Mouse (Mus musculus) kidney, adult 18-20 months (tissue): ENCODE measurements at regions not wholly inside any gene's neighbourhood (a gene's known extent, or its start where the extent isn't known, plus 50 kb on each side); places are given as distances from the start of the nearest gene placed in this dataset.

Source experiments
- DNase-seq: peaks from one replicate; pipeline ENCODE4 v3.0.0; 2021

DNA sequence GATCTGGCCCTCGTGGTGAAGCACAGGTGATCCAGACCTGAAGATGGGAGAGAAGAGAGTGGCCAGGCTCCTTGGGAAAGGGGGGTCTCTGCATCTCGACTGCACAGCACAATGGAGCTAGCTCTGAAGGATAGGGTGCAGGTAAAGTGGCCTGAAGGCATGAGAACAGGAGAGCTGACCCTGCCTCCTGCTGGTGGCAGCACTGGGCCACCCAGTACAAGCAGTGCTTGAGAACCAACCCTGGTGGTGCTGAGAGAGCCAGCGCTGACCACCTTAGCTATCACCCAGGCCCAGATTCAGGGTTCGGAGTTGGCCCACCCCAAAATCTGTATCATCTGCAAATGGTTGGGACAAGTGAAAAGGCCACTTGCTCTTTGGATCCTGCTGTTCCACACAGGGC, 66.2 kb downstream of the A730009L09Rik start:
- DNase-seq = no peak

- no peak for DNase-seq
These were observed 68.4 kb downstream of the A730009L09Rik start for GRCm38 (mm10) chr16:84583323-84583722.

DNA sequence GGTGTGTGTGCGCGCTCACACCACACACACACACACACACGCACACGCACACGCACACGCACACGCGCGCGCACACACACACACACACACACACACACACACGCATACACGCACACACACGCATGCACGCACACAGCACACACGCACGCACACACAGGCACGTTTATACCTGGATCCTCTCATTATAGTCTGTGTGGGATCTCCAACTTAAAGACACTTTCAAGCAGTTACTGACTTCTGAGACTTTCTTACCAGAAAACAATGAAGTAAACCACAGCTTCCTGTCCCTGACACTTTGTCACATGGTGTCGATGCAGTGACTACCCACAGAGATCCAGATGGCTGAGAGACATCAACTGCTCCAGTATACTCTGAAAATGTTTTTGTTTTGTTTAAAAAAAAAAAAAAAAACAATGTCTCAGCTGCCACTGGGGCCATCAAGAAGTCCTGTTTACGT, 68.9 kb downstream of the A730009L09Rik start:
- no peak for DNase-seq

DNA sequence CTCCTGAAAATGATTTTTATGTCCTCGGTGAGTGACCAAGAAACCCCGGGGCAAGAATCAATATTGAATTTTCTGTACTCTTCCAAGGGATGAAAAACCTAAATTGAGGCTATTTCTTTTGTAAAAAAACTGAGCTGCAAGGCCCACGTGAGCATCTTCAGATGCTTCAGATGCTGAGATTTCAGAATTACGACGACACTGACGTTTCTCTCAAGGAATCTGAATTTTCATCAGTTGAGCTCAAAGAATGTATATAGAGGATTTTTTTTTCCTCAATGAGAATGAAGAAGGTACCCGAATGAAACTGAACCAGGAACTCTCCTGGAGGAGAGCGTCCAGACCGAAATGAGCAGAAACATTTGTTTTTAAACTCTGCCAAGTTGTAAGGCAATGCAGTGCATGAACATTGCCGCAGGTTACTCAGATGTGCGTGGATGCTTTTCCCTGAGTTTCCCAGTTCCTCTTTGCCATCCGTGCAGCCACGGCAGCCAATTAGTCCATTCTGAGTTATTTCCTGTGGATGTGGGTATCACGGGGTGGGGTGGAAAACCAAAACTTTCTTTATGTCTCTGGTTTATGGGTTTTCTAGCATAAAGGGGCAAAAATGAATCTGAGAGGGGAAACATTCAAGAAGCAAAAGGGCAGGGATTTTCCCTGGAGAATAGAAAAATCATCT, 69.9 kb downstream of the A730009L09Rik start:
- no peak for DNase-seq

- DNase-seq = no peak
These were observed 78.1 kb downstream of the A730009L09Rik start for GRCm38 (mm10) chr16:84592978-84593377.

- no peak for DNase-seq
These were observed 88.0 kb downstream of the A730009L09Rik start for GRCm38 (mm10) chr16:84602969-84603368.

DNA sequence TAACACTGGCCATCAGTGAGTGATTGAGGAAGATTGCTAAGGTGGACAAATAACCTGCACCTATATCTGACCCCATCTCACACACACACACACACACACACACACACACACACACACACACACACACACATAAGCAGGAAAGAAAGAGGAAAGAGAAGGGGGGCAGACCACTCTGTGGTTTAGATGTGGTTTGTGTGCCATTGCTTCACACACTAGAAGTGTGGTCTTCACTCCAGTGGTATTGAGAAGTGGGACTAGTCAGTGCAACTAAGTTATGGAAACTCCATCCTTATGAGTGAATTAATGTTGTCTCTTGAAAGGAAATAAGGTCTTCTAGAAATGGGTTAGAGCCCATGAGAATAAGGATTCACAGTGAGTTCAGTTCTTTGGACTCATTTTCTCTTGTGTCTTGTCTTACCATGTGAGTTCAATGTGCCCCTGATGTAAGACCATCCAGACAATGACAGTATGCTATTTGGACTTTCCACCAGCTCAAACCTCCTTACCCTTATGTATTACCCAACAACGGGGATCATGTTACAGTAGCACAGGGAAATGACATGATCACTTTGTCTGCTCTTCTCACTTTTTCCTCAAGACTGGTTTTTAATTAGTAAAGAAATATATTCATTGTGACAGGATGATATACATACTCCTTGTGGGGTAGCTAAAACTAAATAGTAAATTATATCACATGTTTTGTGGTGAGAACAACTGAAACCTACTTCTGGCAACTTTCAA, 88.7 kb downstream of the A730009L09Rik start:
- DNase-seq = no peak

DNA sequence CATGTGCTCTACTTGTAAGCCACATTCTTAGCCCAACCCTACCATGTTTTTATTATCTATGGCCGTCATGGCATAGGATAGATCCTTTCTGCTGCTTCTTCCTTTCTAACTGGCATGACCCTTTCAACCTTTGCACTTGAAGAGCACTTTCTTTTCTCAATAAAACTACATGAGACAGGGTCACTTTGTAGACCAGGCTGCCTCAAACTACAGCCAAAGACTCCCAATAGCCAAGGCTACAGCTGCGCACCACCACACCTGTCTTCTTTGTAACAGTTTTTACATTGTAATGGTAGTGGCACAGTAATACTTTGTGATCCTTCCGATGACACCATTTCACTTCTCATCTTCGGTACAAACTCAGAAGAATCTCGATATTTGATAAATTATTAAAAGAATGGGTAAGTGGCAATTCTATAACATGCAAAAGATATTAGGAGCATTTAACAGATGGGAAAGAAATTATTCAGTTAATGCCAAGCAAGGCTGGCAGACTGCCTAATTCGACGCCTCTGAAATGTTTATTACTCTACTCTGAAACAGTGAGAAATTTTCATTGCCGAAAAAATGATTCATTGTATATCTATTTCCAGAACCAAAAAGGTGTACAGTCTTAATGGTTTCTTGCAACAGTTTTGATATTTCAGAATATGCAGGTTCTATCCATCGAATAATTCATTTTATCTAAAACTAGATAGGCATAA, 89.5 kb downstream of the A730009L09Rik start:
- no peak for DNase-seq

- DNase-seq = no peak
These were observed 91.3 kb downstream of the A730009L09Rik start for GRCm38 (mm10) chr16:84606010-84606803.

DNA sequence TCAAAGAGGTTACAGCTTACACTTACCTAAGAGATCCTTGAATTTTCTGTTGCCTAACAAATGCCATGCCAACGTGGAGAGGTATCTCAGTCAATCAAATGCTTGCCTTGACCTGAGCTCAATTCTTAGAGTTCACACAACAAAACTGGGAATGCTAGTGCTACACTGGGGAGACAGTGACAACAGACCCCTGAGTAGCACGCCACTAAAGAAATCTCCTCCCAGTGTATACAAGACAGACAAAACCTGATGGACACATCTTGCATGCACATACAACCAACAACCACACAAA, 91.8 kb downstream of the A730009L09Rik start:
- no peak for DNase-seq

DNA sequence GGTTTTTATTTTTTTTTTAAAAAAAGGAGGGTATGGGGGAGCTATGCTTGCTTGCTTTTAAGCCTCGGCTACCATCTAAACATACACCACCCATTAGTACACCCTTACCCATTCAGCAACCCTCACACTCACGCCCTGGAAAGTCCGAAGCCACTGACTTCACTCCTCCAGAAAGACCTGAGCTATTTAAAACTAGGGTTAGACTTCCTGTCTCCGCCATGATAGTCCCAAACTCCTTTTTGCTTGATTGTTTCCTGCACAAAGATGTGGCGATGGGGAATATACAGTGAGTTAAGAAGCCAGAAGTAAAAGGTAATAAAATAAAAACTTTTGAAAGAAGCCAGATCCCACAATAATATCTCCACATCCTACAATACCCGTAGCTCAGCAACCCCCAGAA, 92.6 kb downstream of the A730009L09Rik start:
- DNase-seq = no peak

GRCm38 (mm10) chr16:84615683-84616082, 100.8 kb downstream of the A730009L09Rik start:
- no peak for DNase-seq

DNA sequence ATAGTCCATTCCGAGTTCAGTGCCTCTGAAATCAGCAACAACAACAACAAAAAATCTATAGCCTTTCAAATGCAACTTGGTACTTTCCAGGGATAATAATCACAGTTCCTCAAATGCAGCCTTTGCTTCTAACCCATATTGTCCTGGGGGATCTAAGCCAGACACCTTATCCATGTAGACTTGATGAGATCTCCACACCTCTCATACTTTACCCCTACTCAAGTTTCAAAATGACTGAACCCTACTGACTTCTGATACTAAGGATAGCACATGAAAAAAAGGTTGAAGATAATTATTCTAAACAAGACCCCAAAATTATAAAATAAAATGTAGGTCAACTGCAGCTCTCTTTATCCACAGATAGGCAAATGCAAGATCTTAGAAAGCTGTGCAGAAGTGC, 101.2 kb downstream of the A730009L09Rik start:
- no peak for DNase-seq

- no peak for DNase-seq
These were observed 103.5 kb downstream of the A730009L09Rik start for GRCm38 (mm10) chr16:84618379-84618778.

- DNase-seq = no peak
These were observed 105.0 kb downstream of the A730009L09Rik start for GRCm38 (mm10) chr16:84619876-84620275.

DNA sequence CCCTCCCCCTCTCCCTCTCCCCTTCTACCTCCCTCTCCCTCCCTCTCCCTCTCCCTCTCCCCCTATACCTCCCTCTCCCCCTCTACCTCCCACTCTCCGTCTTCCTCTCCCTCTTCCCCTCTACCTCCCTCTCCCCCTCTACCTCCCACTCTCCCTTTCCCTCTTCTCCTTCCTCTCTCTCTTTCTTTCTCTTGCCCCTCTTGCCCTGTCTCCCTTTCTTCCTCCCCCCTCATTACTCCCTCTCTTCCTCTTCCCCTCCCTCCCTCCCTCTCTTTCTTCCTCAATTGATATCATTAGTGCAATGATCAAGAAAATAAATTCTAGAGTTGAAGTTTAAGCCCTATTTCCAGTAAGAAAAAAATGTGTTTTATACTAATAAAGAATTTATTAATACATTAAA, 105.9 kb downstream of the A730009L09Rik start:
- no peak for DNase-seq

DNA sequence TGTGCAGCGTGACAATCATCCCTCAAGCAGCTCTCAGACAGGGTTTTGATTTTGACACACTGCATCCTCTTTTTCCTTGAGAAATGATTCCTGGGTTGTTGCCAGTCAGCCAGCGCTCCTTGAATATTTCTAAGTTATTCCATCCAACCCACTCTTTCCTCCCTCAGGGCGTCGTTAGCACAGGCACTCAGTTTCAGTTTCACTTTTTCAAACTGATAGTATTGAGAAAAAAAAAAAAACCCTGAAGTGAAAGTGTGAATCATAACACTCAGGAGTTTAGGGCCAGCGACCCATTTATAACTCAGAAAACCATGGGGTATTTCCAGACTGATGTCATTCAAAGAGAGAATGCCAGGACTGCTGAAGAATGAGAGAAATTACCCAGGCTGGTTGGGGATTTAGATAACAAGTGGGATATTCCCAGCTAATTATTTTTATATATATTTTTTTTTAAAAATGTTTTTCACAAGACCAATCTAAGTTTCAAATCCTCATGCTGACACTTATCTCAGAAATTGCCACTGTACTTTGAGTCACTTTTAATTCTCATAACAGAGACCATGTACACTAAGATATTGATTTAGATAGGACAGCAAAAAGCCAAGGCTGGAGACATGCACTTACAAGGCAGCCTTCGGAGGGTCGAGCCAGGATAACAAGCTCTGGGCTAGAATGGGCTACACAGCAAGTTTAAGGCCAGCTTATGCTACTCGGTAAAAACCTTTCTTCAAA, 106.5 kb downstream of the A730009L09Rik start:
- DNase-seq = peak; percentile 8

- DNase-seq = no peak
These were observed 108.6 kb downstream of the A730009L09Rik start for GRCm38 (mm10) chr16:84623346-84624085.

DNA sequence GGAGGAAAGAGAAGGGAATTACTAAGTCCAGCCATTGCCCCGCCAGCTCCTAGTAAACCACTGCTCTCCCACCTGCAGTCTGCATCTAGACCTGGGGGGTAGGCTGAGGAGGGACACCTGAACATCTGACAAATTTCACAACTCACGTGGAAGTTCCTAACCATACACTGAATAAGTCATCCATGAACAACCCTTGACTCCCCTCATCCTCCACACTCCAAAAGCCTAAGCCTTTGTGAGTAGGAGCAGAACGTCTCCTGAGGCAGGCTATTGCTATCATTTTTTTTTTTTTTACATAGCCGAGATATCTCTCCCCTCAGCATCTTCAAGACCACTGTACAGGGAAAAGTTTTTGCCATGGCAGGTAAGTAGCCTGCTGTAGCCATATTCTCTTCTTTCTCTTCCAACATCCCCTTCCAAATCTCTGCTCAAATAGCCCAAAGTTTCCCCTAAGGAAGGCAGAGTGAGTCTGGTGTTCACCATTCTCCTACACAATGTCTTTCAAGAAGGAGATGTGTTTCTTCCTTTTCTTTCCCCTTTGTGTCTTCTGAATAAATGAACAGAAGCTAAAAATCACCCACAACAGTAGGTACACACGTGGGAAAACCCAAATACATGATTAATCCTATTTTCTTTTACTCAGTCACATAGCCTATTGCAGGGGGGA, 109.7 kb downstream of the A730009L09Rik start:
- DNase-seq = no peak

GRCm38 (mm10) chr16:84625110-84625722, 110.3 kb downstream of the A730009L09Rik start:
- DNase-seq = no peak

DNA sequence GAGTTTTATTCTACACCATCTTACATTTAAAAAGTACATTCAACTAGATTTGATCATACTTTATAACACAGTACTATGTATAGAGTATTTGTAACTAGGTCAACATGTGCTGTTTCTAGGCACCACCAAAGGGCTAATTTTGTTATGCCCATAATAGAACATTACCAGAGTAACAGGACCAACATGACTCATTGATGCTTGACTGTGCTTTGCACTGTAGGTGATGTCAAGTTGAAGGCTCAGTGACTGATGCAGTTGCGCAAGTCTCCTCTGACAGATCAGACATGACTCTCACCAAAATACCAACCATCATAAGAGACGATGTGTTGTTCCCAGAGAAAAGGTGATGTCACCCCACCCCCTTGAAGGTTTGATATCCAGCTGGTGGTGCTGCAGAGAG, 108.5 kb downstream of the Mrpl39 start:
- no peak for DNase-seq
